Mouse (Mus musculus): ENCODE results near the gene Babam1.

Babam1 gene

DNA sequence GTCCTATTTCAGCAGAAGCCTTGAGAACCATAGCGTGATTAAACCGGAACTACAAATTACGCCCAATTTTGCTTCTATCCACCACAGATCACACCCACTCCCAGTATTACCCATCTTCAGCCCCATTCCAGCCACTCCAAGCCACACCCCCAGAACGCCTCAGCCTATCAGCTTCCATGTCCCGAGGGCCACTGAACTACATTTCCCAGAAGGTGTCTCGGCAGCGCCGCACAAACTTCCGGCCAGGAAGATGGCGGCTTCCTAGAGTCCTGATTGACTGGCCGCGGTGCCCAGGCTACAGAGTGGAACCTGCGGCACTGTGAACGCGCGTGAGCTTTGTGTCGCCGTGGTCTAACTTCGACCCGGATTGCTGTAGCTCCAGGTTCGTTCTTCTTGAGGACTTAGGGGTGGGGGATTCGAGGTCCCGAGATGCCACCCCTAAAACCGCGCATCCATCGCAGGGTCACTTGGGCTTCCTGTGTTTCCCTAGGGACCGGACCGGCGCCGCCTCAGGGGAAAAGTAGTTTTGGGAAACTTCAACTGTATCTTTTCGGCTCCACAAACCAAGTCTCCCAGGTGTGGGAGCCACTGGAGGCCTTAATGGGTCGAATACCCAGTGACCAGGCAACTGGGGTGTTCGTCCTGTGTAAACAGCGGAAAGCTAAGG is at the start of gene Babam1:
Gene Babam1, plus strand, starts transcription at position 223 of the 667 bp plus-strand sequence.
- peak; percentile 94 for DNase-seq (ENCODE audit: low spot score)

DNA sequence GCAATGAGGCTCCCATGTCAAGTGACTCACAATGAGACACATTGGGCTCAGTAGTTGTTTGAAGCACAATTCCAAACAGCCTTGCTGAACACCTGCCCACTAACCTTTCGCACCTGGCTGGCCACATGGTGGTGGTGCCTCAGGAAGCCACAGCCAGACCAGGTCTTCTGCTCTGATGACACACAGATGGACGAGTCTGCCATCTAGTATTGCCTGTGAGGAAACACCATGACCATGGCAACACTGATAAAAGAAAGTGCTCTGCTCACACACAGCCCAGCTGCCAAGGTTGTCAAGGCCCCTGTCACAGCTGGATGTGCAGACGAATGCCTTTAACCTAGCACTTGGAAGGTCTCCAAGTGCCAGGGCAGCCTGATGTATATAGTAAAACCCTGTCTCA is 45.5 kb upstream of the Babam1 start:
- no peak for DNase-seq (ENCODE audit: low spot score)

DNA sequence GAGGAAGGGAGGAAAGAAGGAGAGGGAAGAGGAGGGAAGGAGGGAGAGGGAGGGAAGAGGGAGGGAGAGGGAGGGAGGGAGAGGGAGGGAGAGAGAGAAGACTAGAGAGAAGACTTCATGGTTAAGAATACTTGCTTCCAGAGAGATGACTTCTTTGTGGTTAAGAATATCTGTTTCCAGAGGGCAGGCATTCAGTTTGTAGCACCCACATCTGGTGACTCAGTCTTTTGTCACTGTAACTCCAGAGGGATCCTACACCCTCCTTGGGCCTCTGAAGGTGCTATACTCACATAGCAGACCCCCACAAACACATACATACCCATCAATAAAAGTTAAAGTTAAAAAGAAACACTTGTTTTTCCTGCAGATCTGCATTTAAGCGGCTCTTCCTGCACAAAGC is 45.1 kb upstream of the Babam1 start:
- DNase-seq (ENCODE audit: low spot score): no peak

DNA sequence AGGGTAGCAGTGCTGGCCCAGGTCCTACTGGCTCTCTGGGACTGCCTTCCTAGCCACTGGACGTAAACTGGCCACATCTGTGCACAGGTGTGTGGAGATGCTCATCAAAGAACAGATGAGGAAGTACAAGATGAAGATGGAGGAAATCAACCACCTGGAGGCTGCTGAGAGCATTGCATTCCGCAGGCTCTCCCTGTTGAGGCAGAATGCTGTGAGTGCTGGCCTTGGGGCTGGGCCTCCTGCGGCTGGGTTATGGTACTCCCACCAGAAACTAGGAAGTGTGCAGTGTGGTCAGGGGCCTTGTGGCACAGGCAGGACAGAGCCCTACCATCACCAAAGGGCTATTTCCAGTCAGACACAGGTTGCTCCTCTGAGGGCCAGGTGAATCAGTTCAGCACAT is 38.6 kb upstream of the Babam1 start:
- no peak for DNase-seq (ENCODE audit: low spot score)

DNA sequence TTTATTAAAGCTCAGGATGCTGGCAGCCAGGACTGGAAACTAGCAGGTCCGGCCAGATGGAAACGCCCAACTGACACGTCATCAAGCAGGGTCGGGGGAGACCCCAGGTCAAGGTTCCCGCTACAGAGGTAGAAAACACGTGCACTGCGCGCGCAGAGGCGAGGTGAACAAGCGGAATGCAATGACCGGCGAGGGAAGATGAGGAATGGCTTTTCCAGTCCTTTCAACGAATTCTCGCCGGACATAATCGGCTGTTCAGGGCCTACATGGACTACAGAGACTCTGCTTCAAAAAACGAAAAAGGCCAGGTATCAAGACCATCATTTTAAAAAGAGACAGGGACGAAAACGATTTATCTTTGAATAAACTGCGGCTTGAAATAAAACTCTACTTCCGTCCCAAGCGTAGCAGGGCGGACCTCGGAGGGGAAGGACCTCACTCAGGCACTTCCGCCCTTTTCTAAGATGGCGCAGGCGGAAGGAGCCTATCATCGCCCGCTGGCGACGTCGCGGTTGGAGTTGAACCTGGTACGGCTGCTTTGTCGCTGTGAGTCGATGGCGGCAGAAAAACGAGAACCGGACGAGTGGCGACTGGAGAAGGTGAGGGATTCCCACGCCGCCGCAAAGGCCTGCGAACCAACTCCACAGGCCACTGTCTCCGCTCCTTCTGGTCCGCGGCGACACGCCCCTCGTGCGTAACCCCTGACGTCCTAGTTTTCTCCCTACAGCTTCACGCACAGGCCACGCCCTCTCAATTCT is 29.7 kb upstream of the Babam1 start, which contains the start of gene Use1:
Gene Use1, plus strand, starts transcription at position 78 of the 758 bp plus-strand sequence.
- peak; percentile 96 for DNase-seq (ENCODE audit: low spot score)

DNA sequence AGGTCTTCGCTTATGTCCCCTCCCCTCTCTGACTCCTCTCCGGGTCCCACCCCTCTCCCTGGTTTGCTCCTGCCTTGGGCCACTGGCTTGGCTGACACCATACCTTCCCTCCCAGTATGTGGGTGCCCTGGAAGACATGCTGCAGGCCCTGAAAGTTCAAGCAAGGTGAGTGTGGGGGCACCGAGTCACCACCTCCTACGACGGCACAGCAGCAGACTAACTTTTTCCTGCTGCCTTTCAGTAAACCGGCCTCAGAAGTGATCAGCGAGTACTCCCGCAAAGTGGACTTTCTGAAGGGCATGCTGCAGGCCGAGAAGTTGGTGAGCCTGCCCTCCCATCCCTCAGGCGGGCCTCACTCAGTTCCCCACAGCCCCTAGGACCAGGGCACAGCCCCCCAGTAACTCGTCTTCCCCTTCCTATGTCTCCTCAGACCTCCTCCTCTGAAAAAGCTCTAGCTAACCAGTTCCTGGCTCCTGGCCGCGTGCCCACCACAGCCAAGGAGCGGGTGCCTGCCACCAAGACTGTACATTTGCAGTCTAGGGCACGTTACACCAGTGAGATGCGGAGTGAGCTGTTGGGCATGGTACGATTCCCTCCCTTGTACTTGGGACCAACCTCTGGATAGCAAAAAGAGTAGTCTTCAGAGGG is 29.0 kb upstream of the Babam1 start:
- DNase-seq (ENCODE audit: low spot score): no peak

DNA sequence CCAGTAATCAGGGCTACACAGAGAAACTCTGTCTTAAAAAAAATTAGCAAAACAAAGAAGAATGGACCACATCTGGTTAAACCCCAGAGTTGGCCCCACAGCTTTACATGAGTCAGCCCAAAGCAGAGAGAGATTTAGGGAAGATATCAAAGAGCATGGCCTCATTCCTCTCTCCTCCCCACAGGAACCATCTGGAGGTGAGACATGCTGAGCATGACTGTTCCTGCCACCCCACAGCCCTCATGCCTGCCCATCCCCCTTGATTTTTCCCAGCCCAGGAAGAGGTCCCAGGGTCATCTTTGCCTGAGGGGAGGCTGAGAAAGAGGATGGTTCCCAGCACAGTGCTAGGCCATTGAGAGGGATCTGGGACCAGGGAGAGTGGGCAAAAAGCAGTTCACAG is 28.3 kb upstream of the Babam1 start:
- no peak for DNase-seq (ENCODE audit: low spot score)

DNA sequence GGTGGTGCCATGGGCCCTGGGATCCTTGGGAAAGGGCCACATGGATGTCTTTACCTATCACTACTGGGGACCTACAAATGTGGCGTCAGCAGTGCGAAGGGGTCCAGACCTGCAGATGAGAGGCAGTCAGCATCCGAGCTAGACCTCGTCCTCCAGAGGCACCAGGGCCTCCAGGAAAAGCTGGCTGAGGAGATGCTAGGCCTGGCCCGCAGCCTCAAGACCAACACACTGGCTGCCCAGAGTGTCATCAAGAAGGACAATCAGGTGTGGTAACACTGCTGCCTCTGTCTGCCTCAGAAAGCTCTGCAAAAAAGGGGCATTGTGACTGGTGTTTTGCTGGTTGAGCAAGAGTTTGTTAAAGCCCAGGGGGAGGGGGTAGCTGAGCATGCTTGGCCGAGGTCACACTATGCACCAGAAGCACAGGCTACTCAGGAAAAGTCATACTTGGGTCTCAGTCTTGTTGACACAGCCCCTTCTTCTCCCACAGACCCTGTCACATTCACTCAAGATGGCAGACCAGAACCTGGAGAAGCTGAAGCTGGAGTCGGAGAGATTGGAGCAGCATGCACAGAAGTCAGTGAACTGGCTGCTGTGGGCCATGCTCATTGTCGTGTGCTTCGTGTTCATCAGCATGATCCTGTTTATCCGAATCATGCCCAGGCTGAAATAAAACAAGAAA is 27.5 kb upstream of the Babam1 start:
- no peak for DNase-seq (ENCODE audit: low spot score)

DNA sequence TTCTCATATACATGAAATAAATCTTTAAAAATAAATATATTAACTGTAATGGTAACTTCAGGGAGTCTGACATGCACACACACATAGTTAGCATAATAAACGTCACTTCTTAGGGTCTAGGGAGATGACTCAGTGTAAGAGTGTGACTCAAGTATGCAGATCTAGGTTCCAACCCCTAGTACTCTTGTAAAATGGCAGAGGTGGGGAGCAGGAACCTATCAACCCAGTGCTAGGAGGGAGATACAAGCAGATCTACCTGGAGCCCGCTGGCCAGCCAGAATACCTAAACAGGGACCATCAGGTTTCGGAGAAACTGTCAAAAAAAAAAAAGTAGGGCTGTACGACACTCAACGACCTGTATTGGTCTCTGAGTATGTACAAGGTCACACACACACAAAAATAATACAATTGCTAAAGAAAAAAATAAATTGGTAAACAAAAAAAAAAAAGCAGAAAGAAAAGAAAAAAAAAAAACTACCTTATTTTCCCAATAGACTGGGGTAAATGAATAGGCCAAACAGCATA is 25.9 kb upstream of the Babam1 start:
- DNase-seq (ENCODE audit: low spot score): no peak

DNA sequence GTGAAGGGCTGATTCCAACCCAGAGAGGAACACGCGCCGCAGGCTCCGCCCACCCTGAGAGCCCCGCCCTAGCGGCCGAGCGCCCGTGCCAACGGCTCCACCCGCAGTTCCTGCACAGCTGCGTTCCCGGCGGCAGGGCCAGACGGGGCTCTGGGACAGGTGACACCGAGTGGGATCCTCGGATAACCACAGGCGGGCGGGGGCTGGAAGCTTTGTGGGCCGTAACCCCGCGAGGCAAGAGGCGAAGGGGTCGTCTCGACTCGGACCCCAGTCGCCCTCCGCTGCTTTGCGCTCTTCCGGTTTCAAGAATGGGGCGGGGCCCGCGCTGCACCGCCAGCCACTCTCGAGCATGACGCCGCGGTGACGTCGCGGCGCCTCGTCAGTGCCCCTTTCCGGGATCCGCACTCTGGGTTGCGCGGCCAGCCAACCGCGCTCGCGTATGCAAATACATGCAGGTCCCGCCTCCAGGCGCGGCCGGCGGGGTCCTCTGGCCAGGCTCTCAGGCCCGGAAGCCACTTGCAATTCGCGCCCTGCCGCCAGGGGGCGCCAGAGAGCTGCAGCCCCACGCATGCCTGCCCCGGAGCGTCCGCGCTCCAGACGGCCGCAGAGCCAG is 25.3 kb upstream of the Babam1 start, which contains the start of gene Ocel1:
Gene Ocel1, plus strand, starts transcription at position 63 of the 613 bp plus-strand sequence.
- DNase-seq (ENCODE audit: low spot score): peak; percentile 95

DNA sequence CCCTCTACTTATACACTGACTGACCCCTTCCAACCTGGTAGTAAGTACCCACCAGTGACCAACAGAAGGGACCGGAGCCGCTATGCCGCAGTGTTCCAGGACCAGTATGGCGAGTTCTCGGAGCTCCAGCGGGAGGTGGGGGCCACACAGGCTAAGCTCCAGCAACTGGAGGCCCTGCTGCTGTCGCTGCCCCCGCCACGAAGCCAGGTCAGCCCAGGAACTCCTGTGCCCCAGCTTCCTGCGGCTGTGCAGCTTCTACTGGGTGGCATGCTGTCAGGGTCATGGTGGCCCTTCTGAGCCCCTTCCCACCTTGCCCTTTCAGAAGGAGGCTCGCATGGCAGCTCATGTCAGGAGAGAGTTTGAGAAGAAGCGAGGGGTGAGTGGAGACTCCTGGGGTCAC is 24.2 kb upstream of the Babam1 start:
- DNase-seq (ENCODE audit: low spot score): no peak

DNA sequence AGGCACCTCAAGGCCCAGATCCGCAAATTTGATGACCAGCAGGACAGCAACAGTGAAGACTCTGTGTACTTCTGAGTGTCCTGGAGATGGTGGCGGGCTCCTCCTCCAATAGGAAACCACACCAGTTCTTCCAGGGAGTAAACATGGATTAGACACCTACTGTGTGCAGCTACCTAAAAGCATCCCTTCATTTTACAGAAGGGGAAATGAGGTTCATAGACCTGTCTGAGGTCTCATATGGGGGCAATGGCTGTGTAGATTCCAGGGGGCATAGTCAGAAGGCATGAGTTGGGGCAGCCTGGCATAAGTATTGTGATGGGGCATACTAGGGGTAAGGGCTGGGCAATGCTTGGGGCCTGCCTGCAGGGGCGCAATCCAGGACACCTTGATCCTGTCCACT is 23.7 kb upstream of the Babam1 start:
- DNase-seq (ENCODE audit: low spot score): no peak

DNA sequence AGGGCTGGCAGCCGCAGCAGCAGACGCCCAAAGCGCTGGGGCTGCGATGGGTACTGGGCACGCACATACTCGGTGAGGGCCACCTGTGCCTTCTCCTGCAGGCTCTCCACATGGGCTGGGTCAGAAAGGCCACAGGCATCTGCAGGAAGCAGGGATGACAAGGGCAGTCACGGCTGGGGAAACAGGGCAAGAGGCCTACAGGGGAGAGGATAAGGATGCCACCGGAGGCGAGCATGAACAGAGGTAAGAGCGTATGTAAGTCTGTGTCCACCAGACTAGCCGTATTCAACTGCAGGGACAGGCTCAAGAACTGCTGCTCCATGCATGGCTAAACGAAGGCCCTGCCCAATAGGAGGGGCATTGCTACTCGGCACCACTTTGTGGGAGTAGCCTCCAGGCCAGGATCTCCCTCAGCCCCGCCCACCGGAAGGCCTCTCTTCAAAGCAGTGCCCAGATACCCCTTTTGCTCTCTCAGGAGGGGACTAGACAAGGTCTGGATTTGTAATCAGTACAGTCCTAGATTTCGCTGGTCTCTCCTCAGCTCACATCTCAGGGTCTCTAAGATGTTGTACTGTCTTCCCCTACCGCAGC is 21.9 kb upstream of the Babam1 start:
- no peak for DNase-seq (ENCODE audit: low spot score)

DNA sequence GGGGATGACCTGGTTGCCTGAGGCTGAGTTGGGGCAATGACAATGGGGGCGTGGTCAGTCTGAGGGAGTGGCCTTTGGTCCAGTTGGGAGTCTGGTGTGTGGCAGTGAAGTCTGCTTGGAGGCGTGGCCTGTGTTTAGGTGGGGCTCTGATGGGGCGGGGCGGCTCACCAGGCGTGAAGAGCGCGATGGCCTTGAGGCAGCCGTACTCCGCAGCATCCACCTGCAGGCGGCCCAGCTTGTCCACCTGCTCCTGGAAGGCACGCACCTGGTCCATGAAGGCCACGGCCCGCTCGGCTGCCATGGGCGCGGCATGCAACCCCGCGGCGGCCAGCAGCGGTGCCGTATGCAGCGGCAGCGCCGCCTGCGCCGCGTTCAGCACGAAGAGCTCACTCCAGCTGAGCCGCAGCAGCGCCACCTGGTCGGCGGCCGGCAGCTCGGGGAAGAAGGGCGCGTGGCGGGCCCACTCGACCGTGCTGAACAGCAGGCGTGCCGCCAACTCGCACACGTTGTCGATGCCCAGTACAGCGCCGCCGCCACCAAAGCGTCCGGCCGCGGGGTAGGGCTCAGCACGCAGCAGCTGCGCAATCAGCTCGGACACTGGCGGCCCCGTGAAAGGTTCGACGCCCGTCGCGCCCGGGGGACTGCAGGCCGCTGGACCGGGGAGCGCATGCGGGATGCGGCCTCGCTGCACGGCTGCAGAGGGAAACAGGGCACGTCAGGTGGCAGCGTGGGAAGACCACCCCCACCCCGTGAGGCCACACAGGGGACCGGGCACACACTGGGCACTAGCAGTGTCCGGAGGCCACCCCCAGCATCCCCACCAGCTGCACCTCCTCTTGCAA is 20.9 kb upstream of the Babam1 start:
- DNase-seq (ENCODE audit: low spot score): peak; percentile 70

DNA sequence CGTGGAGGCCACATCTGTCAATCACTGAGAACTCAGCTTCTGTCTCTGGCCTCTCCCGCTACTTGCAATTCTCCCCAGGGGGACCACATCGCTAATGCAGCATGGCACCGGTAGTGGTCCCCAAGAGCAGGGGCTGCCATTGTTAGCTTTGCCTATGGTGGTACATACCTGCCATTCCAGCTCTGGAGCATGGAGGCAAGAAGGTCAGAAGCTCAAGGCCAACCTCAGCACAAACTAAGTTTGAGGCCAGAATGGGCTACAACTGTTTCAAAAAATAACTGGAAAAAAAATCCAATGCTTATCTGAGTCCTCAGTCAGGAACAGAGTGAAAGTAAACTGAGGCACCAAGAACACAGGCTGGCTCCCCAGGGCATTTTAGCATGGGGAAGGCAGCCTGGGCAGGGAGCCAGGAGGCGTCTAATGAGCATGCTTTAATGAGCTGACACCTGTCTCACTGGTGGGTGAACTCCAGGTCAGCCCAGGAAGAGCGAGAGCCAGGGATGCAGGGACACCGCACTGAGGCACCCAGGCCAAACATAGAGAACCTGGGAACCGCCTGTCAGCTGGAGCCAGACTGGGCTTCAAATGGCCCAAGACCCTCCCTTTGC is 20.1 kb upstream of the Babam1 start:
- no peak for DNase-seq (ENCODE audit: low spot score)

DNA sequence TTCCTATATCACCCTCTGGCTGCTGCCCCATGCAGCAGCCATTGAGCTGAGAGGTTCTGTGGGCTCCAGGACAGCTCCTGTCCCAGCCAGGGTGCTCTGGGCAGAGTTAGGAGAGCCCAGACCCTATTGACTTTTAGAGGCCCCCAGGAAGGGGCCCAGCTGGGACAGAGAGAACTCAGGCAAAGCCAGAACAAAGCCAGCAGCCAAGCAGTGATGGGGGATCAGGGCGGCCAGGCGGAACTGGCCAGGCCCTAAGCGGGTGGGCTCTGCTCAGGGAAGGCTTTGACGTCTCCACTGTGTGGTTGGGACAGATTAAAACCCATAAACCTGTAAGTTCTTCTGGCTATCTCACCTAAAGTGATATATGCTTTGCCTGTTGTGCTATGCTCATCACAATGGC is 17.7 kb upstream of the Babam1 start:
- DNase-seq (ENCODE audit: low spot score): no peak

DNA sequence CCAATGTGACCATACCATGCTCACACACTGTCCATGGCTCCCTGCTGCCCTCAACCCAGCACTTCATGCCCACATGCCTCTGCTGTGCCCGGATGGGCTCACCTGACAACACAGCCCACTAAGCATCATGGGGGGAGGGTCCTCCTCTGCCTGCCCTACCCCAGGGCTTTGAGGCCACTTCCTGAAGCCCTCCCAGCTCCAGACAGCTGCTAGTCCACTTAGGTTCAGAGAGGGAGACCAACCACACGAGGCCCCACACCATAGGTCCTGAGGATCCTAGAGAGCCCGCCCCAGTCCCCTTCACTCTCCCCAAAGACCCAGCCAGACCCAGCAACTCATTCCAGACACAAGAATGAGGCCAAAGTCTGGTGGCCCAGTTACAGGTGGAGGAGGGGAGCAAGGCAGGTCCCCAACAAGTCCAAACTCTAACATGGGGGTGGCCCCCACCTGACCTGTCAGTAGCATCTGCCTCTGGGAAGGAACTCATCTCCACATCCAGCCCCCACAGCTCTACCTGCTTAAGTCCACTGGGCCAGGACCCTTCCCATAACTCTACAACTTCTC is 17.1 kb upstream of the Babam1 start:
- DNase-seq (ENCODE audit: low spot score): no peak

DNA sequence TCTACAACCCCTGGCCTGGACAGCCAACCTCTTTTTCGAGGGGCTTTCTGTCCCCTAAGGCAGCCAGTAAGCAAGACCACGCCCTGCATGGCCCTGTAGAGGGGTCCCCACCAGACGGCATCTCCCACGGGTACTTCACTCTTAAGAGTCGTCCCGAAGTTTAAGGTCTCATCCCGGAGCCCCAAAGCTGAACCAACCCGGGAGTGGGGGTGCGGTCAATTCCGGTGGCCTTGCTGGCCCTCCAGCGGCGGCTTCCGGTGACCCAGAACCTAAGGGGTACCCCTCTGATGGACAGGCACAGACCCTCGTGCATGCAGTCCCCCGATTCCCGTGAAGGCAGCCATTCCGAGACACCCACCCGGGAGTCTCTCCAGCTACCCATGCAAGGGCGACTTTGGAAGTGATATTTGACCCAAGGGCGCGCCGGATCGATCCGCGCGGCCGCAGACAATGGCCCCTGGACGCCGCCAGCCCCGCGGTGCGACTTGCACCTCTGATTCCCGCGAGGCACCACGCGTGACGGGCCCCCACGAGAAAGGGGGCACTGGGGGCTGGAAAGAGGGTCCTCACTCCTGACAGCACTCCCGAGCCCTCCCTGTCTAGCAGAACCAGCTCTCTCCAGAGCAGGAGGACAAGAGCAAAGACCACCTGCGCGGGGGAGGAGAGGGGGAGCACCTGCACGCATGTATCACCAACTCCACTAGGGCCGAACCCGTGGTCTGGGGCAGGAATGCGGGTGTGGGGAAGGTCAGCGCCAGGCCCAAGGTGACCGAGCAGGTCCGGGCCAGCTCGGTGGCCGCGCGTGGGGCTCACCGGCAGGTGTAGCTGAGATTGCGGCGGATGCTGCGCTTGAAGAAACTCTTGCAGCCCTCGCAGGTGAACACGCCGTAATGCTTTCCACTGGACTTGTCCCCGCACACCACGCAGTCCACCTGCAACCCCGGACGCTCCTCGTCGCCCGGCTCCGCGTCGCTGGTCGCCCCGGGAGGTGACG is 16.2 kb upstream of the Babam1 start:
- DNase-seq (ENCODE audit: low spot score): peak; percentile 63

All from yolk sac, embryonic 10.5 days (tissue).